Mouse (Mus musculus): Measurements from ENCODE around the gene Fbxo47.

Fbxo47 gene

DNA sequence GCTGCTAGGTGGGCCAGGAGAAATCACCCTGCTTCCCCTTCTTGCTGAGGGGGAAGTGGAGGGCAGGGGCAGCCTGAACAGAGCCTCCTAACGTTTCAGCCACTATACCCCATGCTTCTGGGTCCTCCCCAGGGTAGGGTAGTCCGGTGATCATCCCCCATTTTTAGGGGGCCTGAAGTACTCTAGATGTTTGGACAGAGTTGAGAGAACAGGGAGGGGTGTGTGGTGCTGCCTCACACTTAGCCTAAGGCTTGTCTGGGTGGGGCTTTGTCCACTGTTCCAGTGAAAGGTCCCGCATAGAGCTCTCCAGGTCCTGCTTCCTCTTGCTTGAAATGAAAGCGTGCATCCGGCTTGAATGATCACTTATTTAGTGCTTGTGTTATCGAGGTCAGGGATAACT lies 53.5 kb downstream of the Fbxo47 start:
- DNase-seq (ENCODE audit: low spot score in 2 of 2), result no peak

DNA sequence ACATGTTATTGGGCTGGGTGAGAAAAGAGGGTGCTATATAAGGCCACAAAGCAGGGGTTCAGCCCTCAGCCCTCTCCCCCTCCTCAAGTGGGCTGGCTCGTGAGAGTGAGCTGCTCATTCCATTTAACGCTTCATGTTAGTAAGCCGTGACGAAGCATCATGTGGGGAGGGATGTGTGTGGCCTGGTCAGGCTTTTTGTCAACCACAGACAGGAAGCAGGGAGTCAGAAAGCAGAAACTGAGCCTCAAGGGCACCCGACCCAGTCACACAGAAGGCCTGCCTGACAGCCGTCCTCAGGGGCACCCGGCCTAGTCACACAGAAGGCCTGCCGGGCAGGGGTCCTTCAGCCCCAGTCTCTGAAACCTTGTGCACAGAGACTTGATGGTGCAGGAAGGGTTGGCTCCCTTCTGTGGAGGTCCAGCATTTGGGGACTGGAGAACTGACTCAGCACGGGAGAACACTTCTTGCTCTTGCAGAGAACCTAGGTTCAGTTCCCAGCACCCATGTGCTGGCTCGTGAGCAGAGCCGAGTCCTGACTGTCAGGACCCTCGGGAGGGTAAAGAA lies 54.0 kb downstream of the Fbxo47 start:
- no peak for DNase-seq (ENCODE audit: low spot score in 2 of 2)

DNA sequence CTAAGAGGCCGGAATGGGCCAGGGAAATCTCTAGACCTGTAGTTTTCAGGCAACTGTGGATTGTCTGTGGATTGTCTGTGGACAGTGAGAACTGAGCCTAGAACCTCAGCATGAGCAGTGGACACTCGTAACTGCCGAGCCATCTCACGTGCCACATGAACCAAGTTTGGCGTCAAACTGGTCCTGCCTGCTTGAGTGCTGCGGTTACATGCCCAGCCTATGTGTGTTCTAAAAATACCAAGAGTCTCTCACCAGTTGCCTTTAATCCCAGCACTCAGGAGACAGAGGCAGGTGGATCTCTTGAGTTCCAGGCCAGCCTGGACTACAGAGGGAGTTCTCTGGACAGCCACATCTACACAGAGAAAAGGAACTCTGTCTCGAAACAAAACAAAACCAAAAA lies 54.6 kb downstream of the Fbxo47 start:
- DNase-seq (ENCODE audit: low spot score in 2 of 2), result no peak

- no peak for DNase-seq (ENCODE audit: low spot score in 2 of 2)
Observed at GRCm38 (mm10) chr11:97827654-97828053, 56.3 kb downstream of the Fbxo47 start.

DNA sequence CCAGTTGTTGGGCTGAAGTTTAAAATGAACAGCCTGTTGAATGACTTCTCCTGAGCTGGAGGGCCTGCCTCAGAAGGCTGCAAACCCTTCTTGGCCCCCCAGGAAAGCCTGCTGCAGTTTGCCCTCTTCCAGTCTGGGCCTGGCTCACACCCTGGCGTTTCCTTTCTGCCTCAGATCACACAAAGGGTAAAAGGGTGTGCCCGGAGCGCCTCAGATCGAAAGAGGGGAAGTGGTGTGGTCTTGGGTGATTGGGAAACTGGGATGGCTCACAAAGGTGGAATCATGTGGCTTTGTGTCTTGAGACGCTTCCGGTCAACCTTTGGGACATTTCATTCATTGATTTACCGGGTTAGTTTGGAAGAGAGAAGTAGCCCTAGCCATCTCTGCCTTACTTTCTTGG lies 57.5 kb downstream of the Fbxo47 start:
- DNase-seq (ENCODE audit: low spot score in 2 of 2), result no peak

- DNase-seq (ENCODE audit: low spot score in 2 of 2), result no peak
Observed at GRCm38 (mm10) chr11:97825971-97826370, 58.0 kb downstream of the Fbxo47 start.

DNA sequence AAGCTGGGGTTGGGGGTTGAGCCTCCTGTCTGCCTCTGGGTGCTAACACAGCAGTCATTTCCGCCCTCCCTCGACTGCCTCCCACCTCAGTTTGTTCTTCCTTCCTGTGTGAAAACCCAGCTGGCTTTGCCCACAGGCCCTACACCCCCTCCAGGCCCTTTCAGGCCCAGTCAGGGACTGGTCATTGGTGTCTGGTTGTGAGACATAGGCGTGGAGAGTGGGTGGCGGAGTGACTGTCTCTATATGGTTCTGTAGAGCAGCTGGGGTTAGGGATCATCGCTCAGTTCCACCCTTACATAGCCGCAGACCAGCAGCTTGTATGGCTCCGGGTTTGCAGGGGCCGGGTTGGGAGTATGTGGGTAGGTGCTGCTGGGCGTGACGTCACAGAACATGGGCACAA lies 58.7 kb downstream of the Fbxo47 start:
- DNase-seq (ENCODE audit: low spot score in 2 of 2), result no peak

GRCm38 (mm10) chr11:97824895-97825294 lies 59.1 kb downstream of the Fbxo47 start:
- DNase-seq (ENCODE audit: low spot score in 2 of 2), result no peak

- no peak for DNase-seq (ENCODE audit: low spot score in 2 of 2)
Observed at GRCm38 (mm10) chr11:97824168-97824567, 59.8 kb downstream of the Fbxo47 start.

DNA sequence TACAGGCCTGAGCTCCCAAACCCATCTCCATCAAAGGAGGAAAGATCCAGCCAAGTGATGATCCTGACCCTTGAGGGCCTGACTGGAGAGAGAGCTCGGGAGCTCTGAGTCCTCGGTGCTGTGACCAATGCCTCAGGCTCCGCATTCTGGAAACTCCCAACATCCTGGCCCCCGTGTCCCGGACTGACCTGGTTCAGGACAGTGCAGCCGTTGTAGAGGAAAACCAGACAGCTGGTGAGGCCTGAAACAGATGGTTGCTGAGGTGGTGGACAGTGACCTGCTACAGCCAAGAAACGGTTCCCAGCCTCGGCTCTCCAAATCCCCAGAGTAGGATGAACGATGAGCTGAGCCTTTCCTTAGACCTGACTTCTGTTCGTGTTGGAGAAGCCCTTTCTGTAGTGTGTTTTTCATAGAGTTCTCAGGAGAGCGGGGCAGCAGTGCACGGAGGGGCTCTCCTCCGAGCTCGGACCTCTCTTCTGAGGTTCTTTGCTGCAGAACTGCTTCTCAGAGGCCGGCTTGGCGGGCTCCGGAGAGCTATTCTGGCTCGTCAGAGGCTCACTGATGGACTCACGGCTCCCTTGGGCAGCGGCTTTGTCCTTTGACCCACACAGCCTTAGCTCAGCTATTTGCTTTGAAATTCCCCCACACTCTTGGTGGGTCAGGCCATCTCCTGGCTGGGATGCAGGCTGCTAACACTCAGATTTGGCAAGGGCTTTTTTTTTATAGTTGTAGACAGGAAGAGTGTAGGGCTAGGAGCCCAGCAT lies 60.9 kb downstream of the Fbxo47 start:
- DNase-seq (ENCODE audit: low spot score in 2 of 2), result no peak

GRCm38 (mm10) chr11:97821401-97822064 lies 62.4 kb downstream of the Fbxo47 start:
- no peak for DNase-seq (ENCODE audit: low spot score in 2 of 2)

- DNase-seq (ENCODE audit: low spot score in 2 of 2), result no peak
Observed at GRCm38 (mm10) chr11:97820840-97821239, 63.1 kb downstream of the Fbxo47 start.

DNA sequence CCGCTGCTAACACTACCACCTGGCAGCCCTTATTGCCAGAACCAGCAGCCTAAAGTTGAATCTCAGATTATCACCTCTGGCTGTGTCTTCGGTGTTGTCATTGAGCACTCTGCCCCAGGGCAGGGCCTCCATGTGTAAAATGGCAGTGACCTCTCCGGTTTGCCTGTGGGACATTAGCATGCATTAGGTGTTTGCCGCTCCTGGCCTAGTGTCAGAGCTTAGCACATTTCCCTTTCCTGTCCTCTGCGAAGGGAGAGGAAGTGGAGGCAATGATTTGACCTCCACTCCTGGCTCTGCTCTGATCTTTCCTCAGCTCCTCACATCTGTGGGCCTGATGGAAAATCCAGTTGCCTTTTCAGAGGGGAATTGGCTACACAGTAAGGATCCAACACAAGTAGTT lies 64.0 kb downstream of the Fbxo47 start:
- no peak for DNase-seq (ENCODE audit: low spot score in 2 of 2)

DNA sequence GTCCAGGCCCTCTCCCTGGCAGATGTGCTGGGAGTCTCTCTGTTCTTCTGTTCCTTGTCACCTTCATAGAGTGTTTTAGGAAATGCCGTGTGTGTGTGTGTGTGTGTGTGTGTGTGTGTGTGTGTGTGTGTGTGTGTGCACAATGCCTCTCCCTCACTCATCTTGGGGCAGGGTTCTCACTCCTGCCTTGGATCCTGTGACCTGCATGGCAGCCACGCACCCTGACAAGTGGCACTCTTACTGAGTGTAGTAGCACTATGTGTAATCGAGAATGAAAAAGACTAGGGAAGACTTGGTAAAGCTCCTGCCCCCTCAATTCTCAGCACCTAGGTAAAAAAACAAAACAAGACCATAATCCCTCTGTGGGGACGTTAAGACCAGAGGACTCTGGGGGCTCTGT lies 64.9 kb downstream of the Fbxo47 start:
- no peak for DNase-seq (ENCODE audit: low spot score in 2 of 2)

GRCm38 (mm10) chr11:97818571-97818970 lies 65.4 kb downstream of the Fbxo47 start:
- no peak for DNase-seq (ENCODE audit: low spot score in 2 of 2)

GRCm38 (mm10) chr11:97818003-97818402 lies 66.0 kb downstream of the Fbxo47 start:
- DNase-seq (ENCODE audit: low spot score in 2 of 2), result no peak

GRCm38 (mm10) chr11:97817379-97817778 lies 66.6 kb downstream of the Fbxo47 start:
- DNase-seq (ENCODE audit: low spot score in 2 of 2), result no peak

DNA sequence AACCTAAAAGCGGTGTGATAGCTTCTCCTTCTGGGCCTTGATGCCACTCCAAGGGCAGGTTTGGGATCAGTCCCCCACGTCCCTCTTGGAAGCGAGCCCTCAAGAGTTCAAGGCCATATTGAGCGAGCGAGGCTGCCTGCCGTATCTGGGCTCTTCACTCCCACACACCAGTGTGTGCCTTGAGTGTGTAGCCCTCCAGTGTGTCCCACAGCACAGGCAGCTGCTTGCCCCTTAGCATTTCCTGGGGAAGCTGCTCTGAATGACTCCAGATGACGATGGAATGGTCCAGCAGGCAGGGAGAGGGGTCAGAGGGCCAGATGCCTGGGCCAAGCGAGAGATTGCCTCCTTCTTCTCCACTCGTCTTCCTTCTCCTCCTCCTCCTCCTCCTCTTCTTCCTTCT lies 67.0 kb downstream of the Fbxo47 start:
- DNase-seq (ENCODE audit: low spot score in 2 of 2), result no peak

GRCm38 (mm10) chr11:97816176-97816575 lies 67.8 kb downstream of the Fbxo47 start:
- no peak for DNase-seq (ENCODE audit: low spot score in 2 of 2)

- no peak for DNase-seq (ENCODE audit: low spot score in 2 of 2)
Observed at GRCm38 (mm10) chr11:97815736-97816135, 68.2 kb downstream of the Fbxo47 start.

GRCm38 (mm10) chr11:97813746-97814515 lies 70.0 kb downstream of the Fbxo47 start:
- DNase-seq (ENCODE audit: low spot score in 2 of 2), result no peak

- DNase-seq (ENCODE audit: low spot score in 2 of 2), result no peak
Observed at GRCm38 (mm10) chr11:97813085-97813484, 70.9 kb downstream of the Fbxo47 start.
